Mouse (Mus musculus) layer of hippocampus, postnatal 14 days (tissue): ENCODE measurements at regions not wholly inside any gene's neighbourhood (a gene's known extent, or its start where the extent isn't known, plus 50 kb on each side); places are given as distances from the start of the nearest gene placed in this dataset.

Source experiments
- DNase-seq, 2 experiments: peaks; one replicate each; pipeline ENCODE4 v3.0.0; 2021 to 2022; ENCODE audit warnings: low spot score in 2 of 2, mixed read lengths in 1 of 2

DNA sequence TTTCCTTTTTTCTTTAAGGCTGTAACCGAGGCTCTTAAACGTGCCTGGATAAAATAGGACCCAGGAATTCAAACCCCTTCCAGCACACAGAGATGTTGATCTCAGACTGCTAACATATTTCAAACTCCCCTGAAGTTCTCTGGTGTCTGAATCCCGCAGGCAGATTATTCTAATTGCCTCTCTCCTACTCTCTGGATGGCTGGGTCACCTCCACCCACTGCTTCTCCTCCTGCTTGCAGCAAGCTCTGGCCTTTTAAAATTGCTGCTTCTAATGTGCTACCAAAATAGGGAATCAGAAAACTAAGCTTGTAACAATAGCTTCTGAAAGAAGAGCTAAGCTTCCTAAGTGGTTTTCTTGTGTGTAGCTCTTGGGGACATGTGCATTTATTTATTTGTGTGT, 64.4 kb upstream of the Ldb2 start:
- DNase-seq: no peak

DNA sequence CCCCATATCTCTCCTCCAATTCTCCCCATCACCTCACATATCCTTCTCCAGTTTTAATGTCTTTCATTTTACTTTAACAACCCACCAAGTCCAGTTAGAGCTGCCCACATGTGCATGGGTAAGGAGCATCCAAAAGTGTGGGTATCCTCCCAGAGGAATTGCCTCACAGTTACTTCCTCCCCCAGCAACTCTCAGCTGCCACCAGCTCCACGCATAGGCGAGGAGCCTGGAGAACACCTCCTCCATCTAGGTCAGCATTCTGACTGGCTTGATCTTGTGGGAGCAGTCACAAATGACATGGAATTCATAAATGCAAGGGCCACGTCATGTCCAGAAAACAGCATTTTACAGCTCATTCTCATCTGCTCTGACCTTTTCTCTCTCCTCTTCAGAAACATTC, 63.9 kb upstream of the Ldb2 start:
- DNase-seq: no peak

DNA sequence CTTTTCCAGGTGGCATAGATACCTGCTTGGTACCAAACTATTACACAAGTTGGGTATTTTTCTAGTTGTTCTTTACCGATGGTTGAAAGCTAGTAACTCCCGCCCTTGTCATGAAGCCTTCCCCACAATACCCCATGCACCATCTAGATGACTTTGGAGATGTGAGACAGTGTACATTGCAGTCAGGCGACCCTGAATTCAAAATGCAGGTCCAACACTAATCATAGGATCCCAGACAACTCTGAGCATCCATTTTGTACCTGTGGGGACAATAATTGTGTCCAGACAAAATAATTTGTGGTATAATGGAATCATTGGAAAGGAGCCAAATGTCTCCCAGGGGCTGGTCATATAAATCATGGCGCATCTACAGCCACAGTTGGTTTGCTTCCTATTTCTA, 54.7 kb upstream of the Ldb2 start:
- DNase-seq: no peak
